Mouse (Mus musculus) lung, embryonic 16.5 days (tissue): ENCODE data around the gene Gp9. TPM values are rescaled to one million over a fixed set of nuclear protein-coding genes. Genes with fewer than 3 reads are reported as not detected.

Source experiments
- ATAC-seq: fragments of 200-750 bp; cut with Nextera tagmentation; 2 replicates; pipeline ENCODE4 v1.8.0; 2017; ENCODE audit warnings: low read depth, mild to moderate bottlenecking, moderate library complexity
- H3K27ac ChIP-seq: fragments of 300-500 bp; sonication (generic); 2 replicates; pipeline ENCODE4 v1.5.1; 2014; ENCODE audit warnings: mild to moderate bottlenecking, control low read depth, low read length
- H3K27me3 ChIP-seq: fragments of 300-500 bp; sonication (generic); 2 replicates; pipeline ENCODE4 v1.6.1; 2014; ENCODE audit warnings: low read depth, low read length, mixed read lengths; ENCODE audit not compliant: control insufficient read depth, insufficient read depth
- H3K36me3 ChIP-seq: fragments of 300-500 bp; sonication (generic); 2 replicates; pipeline ENCODE4 v1.6.1; 2014; ENCODE audit warnings: low read length; ENCODE audit not compliant: control insufficient read depth, insufficient read depth
- H3K4me1 ChIP-seq: fragments of 300-500 bp; sonication (generic); replicated peaks from 2 replicates; pipeline ENCODE4 v1.6.1; 2014; ENCODE audit warnings: low read length, mixed read lengths; ENCODE audit not compliant: control insufficient read depth, insufficient read depth
- H3K4me2 ChIP-seq: fragments of 300-500 bp; sonication (generic); 2 replicates; pipeline ENCODE4 v1.6.1; 2014; ENCODE audit warnings: low read depth, low read length, control low read depth
- H3K4me3 ChIP-seq: fragments of 300-500 bp; sonication (generic); 2 replicates; pipeline ENCODE4 v1.5.1; 2014; ENCODE audit warnings: mild to moderate bottlenecking, low read length, control low read depth
- H3K9ac ChIP-seq: fragments of 300-500 bp; sonication (generic); 2 replicates; pipeline ENCODE4 v1.6.1; 2014; ENCODE audit warnings: low read length, control low read depth
- H3K9me3 ChIP-seq: fragments of 300-500 bp; sonication (generic); 2 replicates; pipeline ENCODE4 v1.6.1; 2016; ENCODE audit warnings: low read length; ENCODE audit not compliant: control insufficient read depth
- WGBS: fragments of 180-500 bp; shearing (Covaris S2); extraction: QIAGEN DNeasy Blood & Tissue Kit; methylation state at CpG from one replicate; pipeline ENCODE4 v1.1.7; 2014; 5-methylcytosine and 5-hydroxymethylcytosine counted together
- polyA plus RNA-seq: library from polyadenylated mRNA; unstranded; fragments of >200 nt; fragmentation: Nextera tagmentation; extraction: Ambion mirVana; gene quantifications from 2 replicates; pipeline ENCODE4 v1.2.1, GENCODE M21; 2015

Gene Gp9
- polyA plus RNA-seq, 1 experiment from 2014 or later, result 3.4 TPM

GRCm38 (mm10) chr6:87799576-87799975 is 21.7 kb downstream of the Gp9 start:
- 79% methylated on average over 6 of the region's 6 CpGs for WGBS
- ATAC-seq, result no peak
- H3K36me3 ChIP-seq, result 0 out of 2 replicates have a peak, but pooled peaks cover 2% of the 10 kb centered on the region

GRCm38 (mm10) chr6:87802462-87802861 is 24.6 kb downstream of the Gp9 start:
- H3K27ac ChIP-seq, result no peak overlapping the region
- H3K4me3 ChIP-seq, result no peak overlapping the region
- ATAC-seq, result no peak
- no peak overlapping the region for H3K4me2 ChIP-seq
- no peaks in the 10 kb centered on the region for H3K9me3 ChIP-seq
- H3K27me3 ChIP-seq, result no peaks in the 10 kb centered on the region
- no peak overlapping the region for H3K9ac ChIP-seq
- WGBS, result 78% methylated on average over 7 of the region's 7 CpGs
- no peaks in the 10 kb centered on the region for H3K4me1 ChIP-seq
- H3K36me3 ChIP-seq, result 0 out of 2 replicates have a peak, but pooled peaks cover 2% of the 10 kb centered on the region

More at GRCm38 (mm10) chr6:87799576-87799975, 21.7 kb downstream of the Gp9 start:
- no peak overlapping the region for H3K4me2 ChIP-seq
- no peaks in the 10 kb centered on the region for H3K4me1 ChIP-seq
- H3K27me3 ChIP-seq, result no peaks in the 10 kb centered on the region
- no peak overlapping the region for H3K9ac ChIP-seq
- H3K4me3 ChIP-seq, result no peak overlapping the region
- H3K9me3 ChIP-seq, result no peaks in the 10 kb centered on the region
- H3K27ac ChIP-seq, result no peak overlapping the region

GRCm38 (mm10) chr6:87804036-87804435 is 26.2 kb downstream of the Gp9 start:
- ATAC-seq, result no peak
- Histone ChIP-seq H3K9ac (no peak overlapping the region), H3K4me1 (peaks cover 4% of the 10 kb centered on the region; the same call in 1 of the 2 replicates), H3K27ac (no peak overlapping the region), H3K27me3 (no peaks in the 10 kb centered on the region), H3K4me3 (no peak overlapping the region), H3K9me3 (no peaks in the 10 kb centered on the region), H3K36me3 (0 out of 2 replicates have a peak, but pooled peaks cover 2% of the 10 kb centered on the region), H3K4me2 (no peak overlapping the region)
- 79% methylated on average over 1 of the region's 1 CpGs for WGBS

- H3K27ac ChIP-seq, result no peak overlapping the region
- H3K9me3 ChIP-seq, result no peaks in the 10 kb centered on the region
- WGBS, result 73% methylated on average over 7 of the region's 7 CpGs
- no peaks in the 10 kb centered on the region for H3K27me3 ChIP-seq
- 0 out of 2 replicates have a peak, but pooled peaks cover 2% of the 10 kb centered on the region for H3K36me3 ChIP-seq
- peaks cover 10% of the 10 kb centered on the region for H3K4me1 ChIP-seq
- H3K9ac ChIP-seq, result no peak overlapping the region
- H3K4me3 ChIP-seq, result no peak overlapping the region
- no peak overlapping the region for H3K4me2 ChIP-seq
- no peak for ATAC-seq
Observed at GRCm38 (mm10) chr6:87804886-87805285, 27.0 kb downstream of the Gp9 start.

- 88% methylated on average over 7 of the region's 7 CpGs for WGBS
- Histone ChIP-seq H3K27me3 (no peaks in the 10 kb centered on the region), H3K4me3 (no peak overlapping the region), H3K9ac (no peak overlapping the region), H3K4me2 (no peak overlapping the region), H3K9me3 (no peaks in the 10 kb centered on the region), H3K36me3 (0 out of 2 replicates have a peak, but pooled peaks cover 2% of the 10 kb centered on the region), H3K27ac (no peak overlapping the region), H3K4me1 (peaks cover 15% of the 10 kb centered on the region)
- ATAC-seq, result no peak
Observed at GRCm38 (mm10) chr6:87805448-87805847, 27.6 kb downstream of the Gp9 start.

- Histone ChIP-seq H3K27me3 (no peaks in the 10 kb centered on the region), H3K4me3 (no peak overlapping the region), H3K9ac (no peak overlapping the region), H3K9me3 (no peaks in the 10 kb centered on the region), H3K36me3 (0 out of 2 replicates have a peak, but pooled peaks cover 2% of the 10 kb centered on the region), H3K4me1 (peaks cover 16% of the 10 kb centered on the region), H3K4me2 (no peak overlapping the region), H3K27ac (no peak overlapping the region)
- no peak for ATAC-seq
- 60% methylated on average over 2 of the region's 2 CpGs for WGBS
Observed at GRCm38 (mm10) chr6:87806028-87806427, 28.2 kb downstream of the Gp9 start.

- Histone ChIP-seq H3K4me2 (no peak overlapping the region), H3K9ac (no peak overlapping the region), H3K4me3 (no peak overlapping the region), H3K4me1 (peaks cover 16% of the 10 kb centered on the region), H3K9me3 (no peaks in the 10 kb centered on the region), H3K27ac (no peak overlapping the region), H3K36me3 (0 out of 2 replicates have a peak, but pooled peaks cover 2% of the 10 kb centered on the region), H3K27me3 (no peaks in the 10 kb centered on the region)
- ATAC-seq, result no peak
- 33% methylated on average over 2 of the region's 2 CpGs for WGBS
Observed at GRCm38 (mm10) chr6:87806857-87807256, 29.0 kb downstream of the Gp9 start.

GRCm38 (mm10) chr6:87807735-87808440 is 30.0 kb downstream of the Gp9 start:
- no peaks in the 10 kb centered on the region for H3K9me3 ChIP-seq
- H3K4me2 ChIP-seq, result no peak overlapping the region
- H3K9ac ChIP-seq, result no peak overlapping the region
- no peak overlapping the region for H3K4me3 ChIP-seq
- 80% methylated on average over 4 of the region's 4 CpGs for WGBS
- H3K27ac ChIP-seq, result no peak overlapping the region
- peaks cover 20% of the 10 kb centered on the region for H3K4me1 ChIP-seq
- ATAC-seq, result no peak
- H3K36me3 ChIP-seq, result 0 out of 2 replicates have a peak, but pooled peaks cover 2% of the 10 kb centered on the region
- H3K27me3 ChIP-seq, result no peaks in the 10 kb centered on the region

- Histone ChIP-seq H3K36me3 (peaks cover 3% of the 10 kb centered on the region; the same call in 1 of the 2 replicates), H3K9me3 (no peaks in the 10 kb centered on the region), H3K4me1 (peaks cover 20% of the 10 kb centered on the region), H3K27ac (no peak overlapping the region), H3K9ac (no peak overlapping the region), H3K27me3 (no peaks in the 10 kb centered on the region), H3K4me2 (no peak overlapping the region), H3K4me3 (no peak overlapping the region)
- no peak for ATAC-seq
- 58% methylated on average over 3 of the region's 3 CpGs for WGBS
Observed at GRCm38 (mm10) chr6:87808521-87808920, 30.6 kb downstream of the Gp9 start.
